Mouse (Mus musculus): Measurements from ENCODE around the gene Dusp10. TPM values are rescaled to one million over a fixed set of nuclear protein-coding genes. Genes with fewer than 3 reads are reported as not detected.

The Dusp10 gene
- polyA plus RNA-seq (2012; rRNA removed), result 3.1 and 3.2 TPM in 2 replicates

DNA sequence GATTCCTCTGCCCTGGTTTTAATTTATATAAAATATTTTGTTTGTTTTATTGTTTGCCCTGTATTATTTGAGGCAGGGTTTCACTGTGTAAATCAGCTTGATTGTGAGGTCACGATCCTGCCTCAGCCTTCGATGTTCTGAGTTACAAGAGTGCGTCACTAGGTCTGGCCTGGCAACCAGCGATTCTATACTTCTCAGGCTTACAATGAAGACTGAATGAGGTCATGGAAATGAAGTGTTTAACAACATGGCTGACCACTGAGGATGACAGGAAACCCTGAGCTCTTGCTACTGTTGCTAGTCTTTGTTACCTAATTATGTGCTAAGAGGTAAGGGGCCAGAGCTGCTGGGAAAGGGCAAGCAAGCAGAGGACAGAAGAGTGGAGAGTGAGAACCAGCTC lies at the start of gene Dusp10:
Gene Dusp10 (plus strand): TSS at position 197 of the 400 bp plus-strand sequence.

DNA sequence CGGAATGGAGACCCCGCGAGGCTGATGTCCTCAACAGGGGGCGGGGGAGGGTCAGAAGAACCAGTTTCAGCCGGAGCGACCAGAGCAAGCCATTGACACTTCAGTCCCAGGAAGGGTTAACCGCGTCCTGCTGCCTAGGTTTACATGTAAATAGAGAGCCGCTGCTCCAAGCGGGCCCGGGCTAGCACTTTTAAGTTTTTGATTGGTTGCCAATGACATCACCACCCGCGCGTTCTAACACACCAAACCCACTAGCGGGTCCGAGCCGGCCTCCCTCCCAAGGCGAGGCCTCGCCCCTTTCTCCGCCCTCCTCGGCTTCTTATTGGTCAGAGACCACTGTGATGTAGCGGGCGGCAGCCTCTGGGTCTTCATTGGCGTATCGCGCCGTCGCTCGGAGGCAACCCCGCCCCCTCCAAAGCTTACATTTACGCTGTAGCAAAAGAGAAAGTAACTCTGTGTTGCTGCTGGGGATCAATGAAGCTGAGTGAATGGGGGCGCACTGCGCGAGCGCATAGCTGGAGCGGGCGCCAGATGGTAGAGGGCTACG lies 21.0 kb downstream of the Dusp10 start, which contains the start of gene 1700056E22Rik:
Gene 1700056E22Rik (minus strand): TSS at position 291 of the 547 bp plus-strand sequence.

Other genes starting within 250 kb of the Dusp10 start
- 0.56 and 0.64 TPM in 2 replicates for gene 1700056E22Rik, start 21.0 kb downstream of the Dusp10 start, polyA plus RNA-seq (2012; rRNA removed)

Data from liver, embryonic 18 days (tissue).